Mouse (Mus musculus) CH12.LX (cell line): ENCODE data around the gene Rbm19. TPM values are rescaled to one million over a fixed set of nuclear protein-coding genes. Genes with fewer than 3 reads are reported as not detected.

Source experiments
- DNase-seq: peaks from one replicate; pipeline ENCODE4 v3.0.0-alpha.2; 2013; ENCODE audit errors: extremely low read depth
- H3K27ac ChIP-seq: 2 replicates; pipeline ENCODE4 v1.5.1; 2012; ENCODE audit warnings: low read depth, mild to moderate bottlenecking, control low read depth, moderate library complexity; ENCODE audit not compliant: insufficient read depth
- H3K27me3 ChIP-seq: replicated peaks from 2 replicates; pipeline ENCODE3; 2012; ENCODE audit warnings: inconsistent platforms
- H3K36me3 ChIP-seq, 2 experiments: replicated peaks in 1 of 2; 2 replicates each; pipeline versions ENCODE3 to v1.6.1; 2012; ENCODE audit warnings: inconsistent platforms in 1 of 2, low read length in 1 of 2, mild to moderate bottlenecking in 1 of 2, mixed read lengths in 1 of 2, moderate library complexity in 1 of 2; ENCODE audit not compliant: control insufficient read depth in 1 of 2, insufficient read depth in 1 of 2
- H3K4me1 ChIP-seq, 2 experiments: 2 replicates each; pipeline ENCODE4 v1.6.1; 2012; ENCODE audit warnings: inconsistent platforms in 1 of 2, moderate library complexity in 1 of 2; ENCODE audit not compliant: insufficient read depth in 2 of 2, control insufficient read depth in 1 of 2
- H3K4me2 ChIP-seq: 2 replicates; pipeline ENCODE4 v1.6.1; 2012; ENCODE audit warnings: low read depth, mild to moderate bottlenecking, control low read depth; ENCODE audit not compliant: poor library complexity, insufficient read depth, severe bottlenecking
- H3K4me3 ChIP-seq, 3 experiments: fragments of 150-350 bp in 1 of 3; sonication (generic) in 1 of 3; replicated peaks in 1 of 3; 2 replicates each; pipeline versions ENCODE3 to v1.5.1; 2011 to 2012; ENCODE audit warnings: low read depth in 2 of 3, low read length in 2 of 3, mild to moderate bottlenecking in 2 of 3, moderate library complexity in 2 of 3, control low read depth in 1 of 3, improper control_type of control experiment in 1 of 3, inconsistent platforms in 1 of 3, mixed read lengths in 1 of 3; ENCODE audit not compliant: poor library complexity in 1 of 3
- H3K79me2 ChIP-seq: replicated peaks from 2 replicates; pipeline ENCODE4 v1.6.1; 2012; ENCODE audit warnings: mild to moderate bottlenecking, moderate library complexity; ENCODE audit not compliant: control insufficient read depth, poor library complexity, insufficient read depth, severe bottlenecking; ENCODE audit errors: extremely low read depth
- H3K9ac ChIP-seq: 2 replicates; pipeline ENCODE4 v1.6.1; 2012; ENCODE audit warnings: low read depth, mild to moderate bottlenecking, control low read depth, moderate library complexity; ENCODE audit not compliant: insufficient read depth
- H3K9me3 ChIP-seq: replicated peaks from 2 replicates; pipeline ENCODE3; 2012; ENCODE audit warnings: low read length, inconsistent platforms, mixed read lengths
- BHLHE40 ChIP-seq: IDR thresholded peaks from 2 replicates; pipeline ENCODE4 v1.6.1; 2011; ENCODE audit warnings: mild to moderate bottlenecking, low read depth, low read length, improper control_type of control experiment
- CHD2 ChIP-seq: IDR thresholded peaks from 2 replicates; pipeline ENCODE4 v1.6.1; 2011; ENCODE audit warnings: low read length, improper control_type of control experiment
- CTCF ChIP-seq, 2 experiments: IDR thresholded peaks in 1 of 2; conservative IDR thresholded peaks in 1 of 2; 2 replicates each; pipeline ENCODE4 v1.5.1; 2011 to 2012; ENCODE audit warnings: low read depth in 2 of 2, low read length in 2 of 2, improper control_type of control experiment in 1 of 2, inconsistent platforms in 1 of 2, mild to moderate bottlenecking in 1 of 2, moderate library complexity in 1 of 2
- EP300 ChIP-seq: IDR thresholded peaks from 2 replicates; pipeline ENCODE4 v1.6.1; 2011; ENCODE audit warnings: low read length, improper control_type of control experiment
- HCFC1 ChIP-seq: IDR thresholded peaks from 2 replicates; pipeline ENCODE4 v1.6.1; 2012; ENCODE audit warnings: low read depth, mild to moderate bottlenecking, inconsistent platforms, low read length, improper control_type of control experiment
- IRF4 ChIP-seq: IDR thresholded peaks from 2 replicates; pipeline ENCODE4 v1.6.1; 2014; ENCODE audit warnings: low read depth, mild to moderate bottlenecking, inconsistent platforms, low read length, improper control_type of control experiment
- JUN ChIP-seq: IDR thresholded peaks from 2 replicates; pipeline ENCODE4 v1.6.1; 2011; ENCODE audit warnings: low read depth, mild to moderate bottlenecking, low read length, improper control_type of control experiment, moderate library complexity; ENCODE audit not compliant: insufficient read depth
- JUND ChIP-seq: conservative IDR thresholded peaks from 2 replicates; pipeline ENCODE4 v1.6.1; 2011; ENCODE audit warnings: low read depth, low read length, improper control_type of control experiment
- MYC ChIP-seq: IDR thresholded peaks from 2 replicates; pipeline ENCODE4 v1.6.1; 2011; ENCODE audit warnings: low read depth, mild to moderate bottlenecking, improper control_type of control experiment, low read length
- NELFE ChIP-seq: IDR thresholded peaks from 2 replicates; pipeline ENCODE4 v1.6.1; 2011; ENCODE audit warnings: low read depth, low read length, improper control_type of control experiment
- NRF1 ChIP-seq: IDR thresholded peaks from 2 replicates; pipeline ENCODE4 v1.6.1; 2014; ENCODE audit warnings: low read depth, mild to moderate bottlenecking, inconsistent platforms, low read length, improper control_type of control experiment, moderate library complexity
- POLR2A ChIP-seq: IDR thresholded peaks from 2 replicates; pipeline ENCODE4 v1.6.1; 2011; ENCODE audit warnings: low read depth, mild to moderate bottlenecking, improper control_type of control experiment, low read length
- RAD21 ChIP-seq: IDR thresholded peaks from 2 replicates; pipeline ENCODE4 v1.6.1; 2011; ENCODE audit warnings: low read depth, mild to moderate bottlenecking, low read length, improper control_type of control experiment, moderate library complexity
- RCOR1 ChIP-seq: conservative IDR thresholded peaks from 2 replicates; pipeline ENCODE4 v1.6.1; 2012; ENCODE audit warnings: low read depth, mild to moderate bottlenecking, inconsistent platforms, low read length, improper control_type of control experiment
- SIN3A ChIP-seq: IDR thresholded peaks from 2 replicates; pipeline ENCODE4 v1.6.1; 2012; ENCODE audit warnings: low read length, improper control_type of control experiment, inconsistent platforms
- SMC3 ChIP-seq: IDR thresholded peaks from 2 replicates; pipeline ENCODE4 v1.6.1; 2011; ENCODE audit warnings: low read depth, low read length, improper control_type of control experiment
- TBP ChIP-seq: conservative IDR thresholded peaks from 2 replicates; pipeline ENCODE4 v1.6.1; 2011; ENCODE audit warnings: low read depth, low read length, improper control_type of control experiment
- UBTF ChIP-seq: IDR thresholded peaks from 2 replicates; pipeline ENCODE4 v1.6.1; 2012; ENCODE audit warnings: low read depth, mild to moderate bottlenecking, inconsistent platforms, low read length, improper control_type of control experiment, moderate library complexity
- USF2 ChIP-seq: conservative IDR thresholded peaks from 2 replicates; pipeline ENCODE4 v1.6.1; 2011; ENCODE audit warnings: low read depth, low read length, improper control_type of control experiment
- ZC3H11A ChIP-seq: IDR thresholded peaks from 2 replicates; pipeline ENCODE4 v1.6.1; 2012; ENCODE audit warnings: low read depth, mild to moderate bottlenecking, inconsistent platforms, low read length, improper control_type of control experiment
- ZMIZ1 ChIP-seq: IDR thresholded peaks from 2 replicates; pipeline ENCODE4 v1.6.1; 2012; ENCODE audit warnings: low read depth, mild to moderate bottlenecking, inconsistent platforms, low read length, improper control_type of control experiment
- ZNF384 ChIP-seq: IDR thresholded peaks from 2 replicates; pipeline ENCODE4 v1.6.1; 2012; ENCODE audit warnings: low read depth, low read length, improper control_type of control experiment, inconsistent platforms
- dilution Hi-C: fragments of 300-500 bp; cut with MboI; formaldehyde crosslinking; loops from 2 replicates; pipeline ENCODE4 v1.14.3; 2020; ENCODE audit warnings: low sequenced_read_pairs; ENCODE audit not compliant: extremely low pct_unique_long_range_greater_than_20kb, extremely low pct_ligation_motif_present
- in situ Hi-C: fragments of 300-500 bp; cut with MboI; formaldehyde crosslinking; loops from 3 replicates; pipeline ENCODE4 v1.14.3; 2019; ENCODE audit warnings: low sequenced_read_pairs, low pct_ligation_motif_present, low pct_unique_long_range_greater_than_20kb, mixed read lengths
- polyA plus RNA-seq: library from polyadenylated mRNA; unstranded; fragments of >175 nt; gene quantifications from 2 replicates; pipeline ENCODE4 v1.2.1, GENCODE M21; 2012; ENCODE audit warnings: low read depth; ENCODE audit not compliant: insufficient read length
- total RNA-seq, 2 experiments: library from RNA; depleted of rRNA; stranded (reverse); fragments of 300-350 nt in 1 of 2; fragments of >200 nt in 1 of 2; gene quantifications; 2 replicates each; pipeline ENCODE4 v1.2.3; 2012 to 2014

Rbm19 gene
- total and polyA plus RNA-seq, 3 experiments: 36.2 to 81.4 (median 56.5) TPM

GRCm38 (mm10) chr5:120177066-120177340 lies 60.7 kb downstream of the Rbm19 start:
- Histone ChIP-seq H3K9me3 (peaks cover 3% of the 10 kb centered on the region), H3K27me3 (no peaks in the 10 kb centered on the region), H3K79me2 (no peaks in the 10 kb centered on the region), H3K4me3 (no peak overlapping the region), H3K4me2 (no peak overlapping the region), H3K27ac (no peak overlapping the region), H3K9ac (no peak overlapping the region), H3K4me1 (no peaks in the 10 kb centered on the region), H3K36me3 (peaks cover 62 to 100% of the 10 kb centered on the region in 2 experiments)
- dilution Hi-C loops (no loop called here), in situ Hi-C loops (no loop called here)
- TF ChIP-seq POLR2A (no peak), UBTF (no peak), CHD2 (no peak), USF2 (no peak), RAD21 (no peak), EP300 (no peak)
- DNase-seq: no peak

GRCm38 (mm10) chr5:120180102-120180501 lies 63.8 kb downstream of the Rbm19 start:
- no peak overlapping the region for H3K9ac ChIP-seq
- no peaks in the 10 kb centered on the region for H3K79me2 ChIP-seq
- no peak overlapping the region for H3K4me3 ChIP-seq
- H3K9me3 ChIP-seq: peaks cover 3% of the 10 kb centered on the region
- TF ChIP-seq CTCF (conservative IDR thresholded peaks at IDR 0.05 in 1 of 2, IDR thresholded peaks at IDR 0.05 in 1 of 2; ENCODE audit: low read depth in 2 of 2, low read length in 2 of 2): no peak
- no peak for TF ChIP-seq BHLHE40
- TF ChIP-seq UBTF: no peak
- TF ChIP-seq SMC3: no peak
- TF ChIP-seq HCFC1: no peak
- TF ChIP-seq MYC: no peak
- no peak for TF ChIP-seq SIN3A
- TF ChIP-seq ZMIZ1: no peak
- TF ChIP-seq CHD2: no peak
- no peak for TF ChIP-seq ZNF384
- no peak for TF ChIP-seq RCOR1
- no peak for TF ChIP-seq NELFE
- no peak for TF ChIP-seq EP300
- no peak for TF ChIP-seq NRF1
- no peak for TF ChIP-seq ZC3H11A
- no peak for TF ChIP-seq JUN
- TF ChIP-seq TBP: no peak
- no peak for TF ChIP-seq IRF4
- TF ChIP-seq JUND: no peak
- no peaks in the 10 kb centered on the region for H3K27me3 ChIP-seq
- H3K4me2 ChIP-seq: no peak overlapping the region
- DNase-seq: no peak
- dilution Hi-C loops (no loop called here), in situ Hi-C loops (no loop called here)
- H3K4me1 ChIP-seq: peaks cover 0 to 5% of the 10 kb centered on the region in 2 experiments; a peak in 2 of 4 replicates
- peaks cover 60 to 97% of the 10 kb centered on the region in 2 experiments for H3K36me3 ChIP-seq
- no peak overlapping the region for H3K27ac ChIP-seq
